Mouse (Mus musculus) left cerebral cortex, adult 2 months (tissue): ENCODE results near the gene Set. TPM values are rescaled to one million over a fixed set of nuclear protein-coding genes. Genes with fewer than 3 reads are reported as not detected.

Experiments used
- DNase-seq, 2 experiments: peaks; one replicate each; pipeline ENCODE4 v3.0.0; 2021 to 2022; ENCODE audit warnings: low spot score in 2 of 2, mixed read lengths in 1 of 2; ENCODE audit errors: extremely low spot score in 1 of 2
- H3K27ac ChIP-seq: fragments of 200-600 bp; 2 replicates; pipeline ENCODE4 v1.8.1; 2022
- H3K4me3 ChIP-seq: fragments of 200-600 bp; 2 replicates; pipeline ENCODE4 v1.8.1; 2022
- CTCF ChIP-seq: fragments of 200-600 bp; IDR thresholded peaks from 2 replicates; pipeline ENCODE4 v1.8.1; 2022; ENCODE audit warnings: antibody characterized with exemption, mild to moderate bottlenecking, moderate library complexity
- intact Hi-C: fragments of 180-260 bp; cut with DNase I; formaldehyde crosslinking; loops from one replicate; pipeline ENCODE4 v1.15.1; 2025
- total RNA-seq, 2 experiments: library from RNA; stranded (reverse); gene quantifications; 2 replicates each; pipeline ENCODE4 v1.2.3; 2021

Set gene
- total RNA-seq, 2 experiments from 2014 or later: 191 to 192 TPM

DNA sequence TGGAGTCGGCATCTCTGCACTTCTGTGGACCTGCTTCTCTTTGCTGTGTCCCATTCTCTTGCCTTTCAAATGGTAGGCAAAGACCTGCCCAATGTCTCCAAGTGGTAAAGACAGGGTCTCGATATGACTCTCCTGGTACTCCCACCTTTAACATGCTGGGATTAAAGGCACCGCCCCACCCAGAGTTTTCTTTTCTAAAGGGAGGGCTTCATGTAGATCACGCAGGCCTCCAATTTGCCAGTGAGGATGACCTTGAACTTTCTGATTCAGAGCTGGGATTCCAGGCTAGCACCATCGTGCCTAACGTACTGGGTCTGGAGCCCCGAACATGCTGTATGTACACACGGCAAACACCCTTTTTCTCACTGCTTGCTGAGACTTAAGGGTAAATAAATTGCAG lies 6.1 kb downstream of the Set start:
- intact Hi-C loops: no loop called here
- no peak for DNase-seq
- no peak for TF ChIP-seq CTCF
- Histone ChIP-seq H3K27ac (peak overlapping the region; percentile 76), H3K4me3 (peak overlapping the region; percentile 49)

DNA sequence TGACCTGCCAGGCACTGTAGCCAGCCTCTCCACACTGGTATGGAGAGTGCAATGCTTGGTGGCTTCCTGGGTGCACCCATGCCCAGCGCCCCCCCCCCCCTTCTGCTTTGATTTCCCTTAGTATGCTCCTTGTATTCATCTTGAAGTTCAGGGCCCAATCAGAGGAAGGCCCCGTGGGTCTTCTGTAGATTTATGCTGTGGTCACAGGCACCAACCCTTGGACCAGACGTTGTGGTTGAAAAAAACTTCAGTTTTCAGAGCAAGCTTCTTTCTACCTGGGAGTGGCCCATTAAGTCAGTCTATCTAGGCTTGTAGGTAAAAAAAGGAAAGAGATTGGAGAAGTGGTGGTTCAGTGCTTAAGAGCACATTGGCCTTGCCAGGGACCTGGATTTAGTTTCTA lies 6.6 kb downstream of the Set start:
- no peak overlapping the region for H3K4me3 ChIP-seq
- no peak overlapping the region for H3K27ac ChIP-seq
- TF ChIP-seq CTCF: no peak
- no peak for DNase-seq
- intact Hi-C loops: no loop called here

DNA sequence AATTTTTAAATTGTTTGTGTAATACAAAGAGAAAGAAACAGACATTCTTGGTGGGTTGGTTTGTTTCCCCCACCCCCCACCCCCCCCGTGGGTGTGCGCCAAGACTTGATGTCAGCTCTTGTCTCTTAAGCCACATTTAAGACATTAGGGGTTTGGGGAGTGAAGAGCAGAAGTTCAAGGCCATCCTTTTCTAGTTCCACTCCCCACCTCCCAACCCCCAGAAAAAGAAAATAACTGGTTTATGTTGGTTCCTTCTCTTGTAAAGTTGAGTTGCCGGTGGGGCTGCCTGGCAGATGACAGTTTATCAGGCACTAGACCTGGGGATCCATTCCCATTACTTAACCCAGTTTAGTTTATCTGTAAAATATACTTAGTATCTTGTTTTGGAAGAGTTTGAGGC lies 7.1 kb downstream of the Set start:
- intact Hi-C loops: no loop called here
- H3K4me3 ChIP-seq: no peak overlapping the region
- H3K27ac ChIP-seq: no peak overlapping the region
- DNase-seq: no peak
- no peak for TF ChIP-seq CTCF

DNA sequence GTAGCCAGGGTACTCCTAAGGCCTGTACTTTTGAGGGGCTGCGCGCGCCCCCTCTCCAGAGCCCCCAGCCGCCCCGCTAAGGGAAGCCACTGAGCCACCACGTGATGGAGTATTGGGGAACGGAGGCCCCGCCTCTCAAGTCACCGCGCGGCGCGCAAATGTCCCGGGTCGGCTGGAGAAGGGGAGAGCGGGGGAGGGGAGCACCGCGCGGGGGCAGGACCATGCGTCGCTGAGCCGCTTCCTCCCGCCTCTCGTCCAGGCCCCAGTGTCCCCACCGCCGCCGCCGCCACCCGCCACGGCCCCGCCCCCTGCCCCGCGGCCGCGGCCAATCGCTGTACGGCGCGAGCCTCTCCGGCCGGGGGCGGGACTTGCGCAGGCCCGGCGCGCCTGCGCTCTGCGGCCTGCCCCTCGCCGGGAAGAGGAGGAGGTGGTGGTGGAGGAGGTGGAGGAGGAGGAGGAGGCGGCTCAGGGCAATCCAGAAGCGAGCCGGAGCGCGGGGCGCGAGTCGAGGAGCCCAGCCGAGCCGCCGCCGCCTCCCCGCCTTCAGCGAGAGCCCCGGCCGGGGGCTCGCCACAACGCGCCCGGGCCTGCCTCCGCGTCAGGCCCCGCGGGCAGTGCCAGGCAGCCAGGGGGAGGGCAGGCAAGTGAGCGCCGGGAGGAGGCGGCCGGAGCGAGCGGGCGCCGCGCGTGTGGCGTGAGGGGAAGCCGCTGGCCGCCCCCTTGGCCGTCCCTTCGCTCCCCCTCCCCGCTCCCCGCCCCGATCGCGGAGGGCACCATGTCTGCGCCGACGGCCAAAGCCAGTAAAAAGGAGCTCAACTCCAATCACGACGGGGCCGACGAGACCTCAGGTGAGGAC lies 9.1 kb downstream of the Set start:
- intact Hi-C loops: loop anchor here (2.0 kb wide), 1 partner anchor 59 kb away; the partner anchor contains the start of gene Zer1
- TF ChIP-seq CTCF: no peak
- Histone ChIP-seq H3K4me3 (peak overlapping the region; percentile 94), H3K27ac (peak overlapping the region; percentile 93)
- DNase-seq: peak; percentile 93 to 94

DNA sequence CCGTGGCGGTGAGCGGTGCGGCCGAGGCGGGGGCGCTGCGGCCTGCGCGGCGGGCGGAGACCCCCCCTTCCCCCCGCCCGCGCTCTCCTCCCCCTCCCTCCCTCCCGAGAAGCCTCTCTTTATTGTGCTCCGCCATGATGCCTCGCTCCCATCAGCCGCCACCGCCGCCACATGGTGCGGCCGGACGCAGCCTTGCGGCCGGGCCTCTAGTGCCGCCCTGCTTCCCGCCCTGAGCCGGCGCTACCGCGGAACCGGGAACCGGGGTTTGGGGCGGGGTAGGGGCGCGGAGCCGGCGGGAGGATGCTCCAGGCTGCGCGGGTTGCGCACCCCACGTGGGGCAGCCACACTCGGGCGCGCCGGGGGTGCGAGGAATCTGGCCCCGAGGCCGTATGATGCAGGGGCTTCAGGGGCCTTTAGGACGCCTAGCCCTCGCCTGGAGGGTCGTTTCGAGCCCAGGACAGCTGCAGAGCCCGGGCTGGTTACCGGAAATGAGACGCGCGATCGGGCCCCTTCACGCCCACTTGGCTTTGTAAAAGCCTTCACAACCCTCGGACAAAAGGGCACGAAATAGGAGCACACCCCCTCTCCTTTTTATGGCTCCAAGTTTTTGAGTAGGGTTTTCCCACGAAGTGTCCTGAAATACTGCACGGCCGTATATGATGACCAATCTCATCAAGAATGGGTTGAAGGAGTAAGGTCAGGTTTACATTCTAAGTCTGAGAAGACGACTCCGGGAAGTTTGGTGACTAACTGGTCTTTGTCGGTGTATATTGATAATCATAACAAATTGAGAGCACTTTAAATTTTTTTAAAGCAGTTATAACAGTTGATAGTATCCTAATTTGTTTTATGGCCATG lies 10.1 kb downstream of the Set start:
- peak; percentile 37 to 49 for DNase-seq
- intact Hi-C loops: loop anchor here (2.0 kb wide), 1 partner anchor 58 kb away; the partner anchor contains the start of gene Zer1

DNA sequence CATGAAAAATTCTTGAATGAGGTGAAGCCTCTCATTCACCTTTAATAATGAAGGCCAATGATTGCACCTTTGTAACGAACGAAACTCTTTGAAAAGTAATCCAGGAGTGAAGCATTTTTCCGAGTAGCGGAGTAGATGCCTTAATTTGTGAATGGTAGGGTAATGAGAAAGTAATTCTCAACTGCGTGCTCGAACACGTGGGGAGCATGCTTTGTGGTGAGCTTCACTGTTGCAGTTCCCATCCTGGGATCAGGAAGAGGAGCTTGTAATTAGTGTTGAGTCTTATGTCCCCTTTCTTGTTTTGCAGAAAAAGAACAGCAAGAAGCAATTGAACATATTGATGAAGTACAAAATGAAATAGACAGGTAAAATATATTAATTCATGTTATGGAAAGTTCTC lies 10.8 kb downstream of the Set start:
- TF ChIP-seq CTCF: no peak
- Histone ChIP-seq H3K4me3 (peak overlapping the region; percentile 94), H3K27ac (no peak overlapping the region)
- DNase-seq: no peak
- intact Hi-C loops: loop anchor here (2.0 kb wide), 1 partner anchor 57 kb away; the partner anchor contains the start of gene Zer1

More for the DNA sequence above, 10.1 kb downstream of the Set start:
- H3K4me3 ChIP-seq: peak overlapping the region; percentile 94
- no peak for TF ChIP-seq CTCF
- H3K27ac ChIP-seq: peak overlapping the region; percentile 63

DNA sequence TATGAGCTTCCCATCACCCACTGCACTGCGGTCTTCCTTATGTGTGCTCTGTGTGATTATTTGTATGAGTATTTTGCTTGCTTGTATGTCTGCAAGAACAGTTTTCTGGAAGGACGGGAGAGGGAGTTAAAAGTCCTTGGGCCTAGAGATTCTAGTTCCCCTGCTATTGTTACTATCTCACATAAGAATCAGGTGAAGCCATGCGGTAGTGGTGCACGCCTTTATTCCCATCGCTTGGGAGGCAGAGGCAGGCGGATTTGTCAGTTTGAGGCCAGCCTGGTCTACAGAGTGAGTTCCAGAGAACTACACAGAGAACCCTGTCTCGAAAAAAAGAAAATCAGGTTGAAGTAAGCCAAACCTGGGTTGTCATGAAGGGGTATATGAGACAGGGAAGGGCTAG lies 15.7 kb downstream of the Set start:
- H3K4me3 ChIP-seq: no peak overlapping the region
- intact Hi-C loops: no loop called here
- TF ChIP-seq CTCF: no peak
- DNase-seq: no peak
- H3K27ac ChIP-seq: no peak overlapping the region

DNA sequence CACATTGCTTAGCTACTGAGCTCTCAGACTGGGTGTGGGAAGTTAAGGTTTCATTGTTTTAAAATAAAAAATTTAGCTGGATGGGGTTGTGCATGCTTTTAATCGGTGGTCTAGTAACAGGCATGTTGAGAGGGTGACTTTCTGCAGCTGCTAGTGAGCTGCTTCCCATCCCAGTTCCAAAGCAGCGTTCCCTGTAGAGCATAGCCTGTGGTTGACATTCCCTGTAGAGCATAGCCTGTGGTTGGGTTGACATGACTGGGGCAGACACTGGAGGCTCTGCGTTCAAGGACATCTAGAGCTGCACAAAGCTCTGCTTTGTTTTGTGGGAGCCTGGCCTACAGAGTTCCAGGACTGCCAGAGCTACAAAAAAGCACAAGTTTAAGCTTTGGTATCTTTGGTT lies 16.1 kb downstream of the Set start:
- H3K27ac ChIP-seq: no peak overlapping the region
- DNase-seq: no peak
- H3K4me3 ChIP-seq: no peak overlapping the region
- no peak for TF ChIP-seq CTCF
- intact Hi-C loops: no loop called here

DNA sequence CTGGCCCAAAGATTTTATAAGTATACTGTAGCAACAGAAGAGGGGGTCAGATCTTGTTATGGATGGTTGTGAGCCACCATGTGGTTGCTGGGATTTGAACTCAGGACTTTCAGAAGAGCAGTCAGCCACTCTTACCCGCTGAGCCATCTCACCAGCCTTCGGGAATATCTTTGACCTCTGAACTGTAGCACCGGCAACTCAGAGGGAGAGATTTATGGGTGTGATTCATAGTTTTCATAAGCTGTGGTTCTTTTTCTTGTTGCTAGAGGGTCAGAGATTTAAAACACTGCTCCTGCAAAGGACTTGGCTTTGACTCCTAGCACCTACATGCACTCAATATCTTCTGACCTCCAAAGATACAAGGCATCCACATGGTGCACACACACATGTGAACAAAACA lies 18.4 kb downstream of the Set start:
- Histone ChIP-seq H3K4me3 (no peak overlapping the region), H3K27ac (no peak overlapping the region)
- no peak for DNase-seq
- TF ChIP-seq CTCF: no peak
- intact Hi-C loops: loop anchor here (2.0 kb wide), 1 partner anchor 21 kb away; no protein-coding TSS in a partner anchor

DNA sequence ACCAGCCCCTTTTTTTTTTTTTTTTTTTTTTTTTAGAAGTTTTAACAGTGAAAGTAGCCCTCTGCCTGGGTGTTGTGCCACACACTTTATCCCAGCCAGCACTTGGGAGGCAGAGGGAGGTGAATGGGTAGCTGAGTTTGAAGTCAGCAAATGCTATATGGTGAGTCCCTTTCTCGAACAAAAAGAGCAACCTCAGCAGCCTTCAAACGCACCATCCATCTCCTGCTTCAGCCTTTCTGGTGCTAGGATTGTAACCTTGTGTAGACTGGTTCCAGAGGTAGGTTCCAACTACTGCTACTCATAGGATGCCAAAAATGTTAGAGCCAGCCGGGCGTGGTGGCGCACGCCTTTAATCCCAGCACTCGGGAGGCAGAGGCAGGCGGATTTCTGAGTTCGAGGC lies 19.3 kb downstream of the Set start:
- Histone ChIP-seq H3K27ac (no peak overlapping the region), H3K4me3 (no peak overlapping the region)
- intact Hi-C loops: loop anchor here (2.0 kb wide), 1 partner anchor 20 kb away; no protein-coding TSS in a partner anchor
- DNase-seq: no peak
- no peak for TF ChIP-seq CTCF

DNA sequence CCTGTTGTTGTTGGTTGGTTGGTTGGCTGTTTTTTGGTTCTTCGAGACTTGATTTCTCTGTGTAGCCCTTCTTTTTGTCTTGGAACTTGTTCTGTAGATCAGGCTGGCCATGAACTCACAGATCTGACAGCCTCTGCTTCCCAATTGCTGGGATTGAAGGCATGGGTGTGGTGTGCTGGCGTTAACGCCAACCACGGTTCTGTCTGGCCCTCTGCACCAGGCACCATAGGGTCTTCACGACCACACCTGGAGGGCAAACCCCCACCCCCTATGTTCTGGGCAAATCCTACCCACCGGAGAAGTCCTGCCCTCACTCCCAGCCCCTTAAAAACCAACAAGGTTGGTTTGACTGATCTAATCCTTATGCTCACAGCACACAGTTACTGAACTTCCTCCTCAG lies 19.8 kb downstream of the Set start:
- no peak overlapping the region for H3K27ac ChIP-seq
- no peak overlapping the region; the same call in 1 of the 2 replicates for H3K4me3 ChIP-seq
- no peak for DNase-seq
- TF ChIP-seq CTCF: no peak
- intact Hi-C loops: loop anchor here (1.0 to 2.0 kb wide), 2 partner anchors 20 to 85 kb away; no protein-coding TSS in a partner anchor
